Mouse (Mus musculus): ENCODE data around the gene Snrnp27.

GRCm38 (mm10) chr6:86721977-86722376 lies 37.7 kb upstream of the Snrnp27 start:
- TF ChIP-seq EP300 (IDR thresholded peaks at IDR 0.05; ENCODE audit: low read depth) (no peak), CTCF (IDR thresholded peaks at IDR 0.05; ENCODE audit: low read depth) (no peak)
